Mouse (Mus musculus) kidney, embryonic 15.5 days (tissue): Measurements from ENCODE around the gene Nav3. TPM values are rescaled to one million over a fixed set of nuclear protein-coding genes. Genes with fewer than 3 reads are reported as not detected.

Experiments used
- ATAC-seq: fragments of 200-750 bp; cut with Nextera tagmentation; replicated peaks from 2 replicates; pipeline ENCODE4 v1.8.0; 2017; ENCODE audit warnings: moderate TSS enrichment; ENCODE audit not compliant: low FRiP score
- H3K27ac ChIP-seq: fragments of 300-500 bp; sonication (generic); 2 replicates; pipeline ENCODE4 v1.5.1; 2015; ENCODE audit warnings: mild to moderate bottlenecking, inconsistent platforms
- H3K27me3 ChIP-seq: fragments of 300-500 bp; sonication (generic); 2 replicates; pipeline ENCODE4 v1.6.1; 2015; ENCODE audit warnings: inconsistent platforms
- H3K36me3 ChIP-seq: fragments of 300-500 bp; sonication (generic); 2 replicates; pipeline ENCODE4 v1.6.1; 2015; ENCODE audit warnings: inconsistent platforms
- H3K4me1 ChIP-seq: fragments of 300-500 bp; sonication (generic); 2 replicates; pipeline ENCODE4 v1.6.1; 2015; ENCODE audit warnings: inconsistent platforms
- H3K4me2 ChIP-seq: fragments of 300-500 bp; sonication (generic); 2 replicates; pipeline ENCODE4 v1.6.1; 2015; ENCODE audit warnings: moderate library complexity, mild to moderate bottlenecking, inconsistent platforms
- H3K4me3 ChIP-seq: fragments of 300-500 bp; sonication (generic); replicated peaks from 2 replicates; pipeline ENCODE4 v1.5.1; 2015; ENCODE audit warnings: mild to moderate bottlenecking, inconsistent platforms
- H3K9ac ChIP-seq: fragments of 300-500 bp; sonication (generic); 2 replicates; pipeline ENCODE4 v1.6.1; 2015; ENCODE audit warnings: mild to moderate bottlenecking, inconsistent platforms
- H3K9me3 ChIP-seq: fragments of 300-500 bp; sonication (generic); replicated peaks from 2 replicates; pipeline ENCODE4 v1.6.1; 2016; ENCODE audit warnings: inconsistent platforms
- WGBS: fragments of 180-500 bp; shearing (Covaris S2); methylation state at CpG from one replicate; pipeline ENCODE4 v1.1.7; 2015; ENCODE audit warnings: mixed read lengths; 5-methylcytosine and 5-hydroxymethylcytosine counted together
- polyA plus RNA-seq: library from polyadenylated mRNA; unstranded; fragments of >200 nt; fragmentation: Nextera tagmentation; extraction: Ambion mirVana; gene quantifications from 2 replicates; pipeline ENCODE4 v1.2.1, GENCODE M21; 2015

The Nav3 gene
- polyA plus RNA-seq, 1 experiment from 2014 or later, result 4.6 TPM

- no peak overlapping the region for H3K4me2 ChIP-seq
- no peak overlapping the region for H3K4me3 ChIP-seq
- no peaks in the 10 kb centered on the region for H3K9me3 ChIP-seq
- ATAC-seq, result no peak
- H3K27ac ChIP-seq, result no peak overlapping the region
- no peak overlapping the region for H3K9ac ChIP-seq
- 32% methylated on average over 7 of the region's 7 CpGs for WGBS
- no peaks in the 10 kb centered on the region for H3K27me3 ChIP-seq
- H3K36me3 ChIP-seq, result no peaks in the 10 kb centered on the region
- no peaks in the 10 kb centered on the region for H3K4me1 ChIP-seq
These were observed 103.9 kb downstream of the Nav3 start for GRCm38 (mm10) chr10:110352148-110352547.

- peaks cover 4% of the 10 kb centered on the region; the same call in 1 of the 2 replicates for H3K4me1 ChIP-seq
- H3K36me3 ChIP-seq, result no peaks in the 10 kb centered on the region
- H3K27me3 ChIP-seq, result no peaks in the 10 kb centered on the region
- WGBS, result 64% methylated on average over 5 of the region's 5 CpGs
- no peak overlapping the region for H3K9ac ChIP-seq
- no peaks in the 10 kb centered on the region for H3K9me3 ChIP-seq
- ATAC-seq, result peak; percentile 54; the same call in 1 of the 2 replicates
- 0 out of 2 replicates have a peak overlapping the region, but pooled peaks have one; percentile 45 for H3K27ac ChIP-seq
- H3K4me2 ChIP-seq, result no peak overlapping the region
- no peak overlapping the region for H3K4me3 ChIP-seq
These were observed 126.0 kb downstream of the Nav3 start for GRCm38 (mm10) chr10:110330030-110330429.

GRCm38 (mm10) chr10:110329629-110330028 is 126.4 kb downstream of the Nav3 start:
- Histone ChIP-seq H3K36me3 (no peaks in the 10 kb centered on the region), H3K27me3 (no peaks in the 10 kb centered on the region), H3K9me3 (no peaks in the 10 kb centered on the region), H3K4me1 (peaks cover 4% of the 10 kb centered on the region; the same call in 1 of the 2 replicates), H3K4me2 (no peak overlapping the region), H3K27ac (peak overlapping the region; percentile 45; the same call in 1 of the 2 replicates), H3K4me3 (no peak overlapping the region), H3K9ac (no peak overlapping the region)
- peak; percentile 49 for ATAC-seq
- WGBS, result 26% methylated on average over 5 of the region's 5 CpGs

GRCm38 (mm10) chr10:110322082-110322632 is 133.8 kb downstream of the Nav3 start:
- ATAC-seq, result peak; percentile 65

GRCm38 (mm10) chr10:110317275-110317674 is 138.7 kb downstream of the Nav3 start:
- no peaks in the 10 kb centered on the region for H3K36me3 ChIP-seq
- no peaks in the 10 kb centered on the region for H3K9me3 ChIP-seq
- peak; percentile 66 for ATAC-seq
- H3K27ac ChIP-seq, result no peak overlapping the region
- H3K4me2 ChIP-seq, result no peak overlapping the region
- no peaks in the 10 kb centered on the region for H3K4me1 ChIP-seq
- H3K4me3 ChIP-seq, result no peak overlapping the region
- 37% methylated on average over 5 of the region's 5 CpGs for WGBS
- no peaks in the 10 kb centered on the region for H3K27me3 ChIP-seq
- H3K9ac ChIP-seq, result no peak overlapping the region

More at GRCm38 (mm10) chr10:110322082-110322632, 133.8 kb downstream of the Nav3 start:
- H3K9ac ChIP-seq, result no peak overlapping the region
- H3K4me2 ChIP-seq, result no peak overlapping the region
- H3K27me3 ChIP-seq, result no peaks in the 10 kb centered on the region
- 55% methylated on average over 6 of the region's 6 CpGs for WGBS
- H3K4me3 ChIP-seq, result no peak overlapping the region
- H3K36me3 ChIP-seq, result no peaks in the 10 kb centered on the region
- H3K9me3 ChIP-seq, result no peaks in the 10 kb centered on the region
- H3K4me1 ChIP-seq, result no peaks in the 10 kb centered on the region
- no peak overlapping the region; the same call in 1 of the 2 replicates for H3K27ac ChIP-seq

- Histone ChIP-seq H3K9ac (no peak overlapping the region), H3K9me3 (no peaks in the 10 kb centered on the region), H3K4me1 (no peaks in the 10 kb centered on the region), H3K4me2 (no peak overlapping the region), H3K36me3 (no peaks in the 10 kb centered on the region), H3K27me3 (no peaks in the 10 kb centered on the region), H3K27ac (no peak overlapping the region), H3K4me3 (no peak overlapping the region)
- no peak for ATAC-seq
- 65% methylated on average over 5 of the region's 5 CpGs for WGBS
These were observed 141.5 kb downstream of the Nav3 start for GRCm38 (mm10) chr10:110314525-110314924.

- Histone ChIP-seq H3K27me3 (no peaks in the 10 kb centered on the region), H3K4me2 (no peak overlapping the region), H3K9ac (no peak overlapping the region), H3K9me3 (no peaks in the 10 kb centered on the region), H3K27ac (no peak overlapping the region), H3K4me3 (no peak overlapping the region), H3K4me1 (no peaks in the 10 kb centered on the region), H3K36me3 (no peaks in the 10 kb centered on the region)
- WGBS, result 84% methylated on average over 7 of the region's 7 CpGs
- ATAC-seq, result no peak
These were observed 142.0 kb downstream of the Nav3 start for GRCm38 (mm10) chr10:110313959-110314358.

GRCm38 (mm10) chr10:110309511-110309910 is 146.5 kb downstream of the Nav3 start:
- no peaks in the 10 kb centered on the region for H3K36me3 ChIP-seq
- no peak overlapping the region for H3K4me3 ChIP-seq
- WGBS, result 88% methylated on average over 4 of the region's 4 CpGs
- no peak for ATAC-seq
- no peaks in the 10 kb centered on the region for H3K27me3 ChIP-seq
- H3K9me3 ChIP-seq, result no peaks in the 10 kb centered on the region
- H3K4me1 ChIP-seq, result no peaks in the 10 kb centered on the region
- no peak overlapping the region for H3K9ac ChIP-seq
- H3K4me2 ChIP-seq, result no peak overlapping the region
- H3K27ac ChIP-seq, result no peak overlapping the region

- WGBS, result 86% methylated on average over 5 of the region's 5 CpGs
- no peak overlapping the region for H3K4me3 ChIP-seq
- H3K4me2 ChIP-seq, result no peak overlapping the region
- H3K27ac ChIP-seq, result no peak overlapping the region
- ATAC-seq, result no peak
- no peaks in the 10 kb centered on the region for H3K4me1 ChIP-seq
- no peak overlapping the region for H3K9ac ChIP-seq
- no peaks in the 10 kb centered on the region for H3K36me3 ChIP-seq
- H3K9me3 ChIP-seq, result no peaks in the 10 kb centered on the region
- H3K27me3 ChIP-seq, result no peaks in the 10 kb centered on the region
These were observed 150.4 kb downstream of the Nav3 start for GRCm38 (mm10) chr10:110305609-110306008.

GRCm38 (mm10) chr10:110290016-110290623 is 165.9 kb downstream of the Nav3 start:
- Histone ChIP-seq H3K36me3 (no peaks in the 10 kb centered on the region), H3K27me3 (no peaks in the 10 kb centered on the region), H3K9me3 (no peaks in the 10 kb centered on the region), H3K4me1 (no peaks in the 10 kb centered on the region), H3K9ac (no peak overlapping the region), H3K27ac (no peak overlapping the region), H3K4me2 (no peak overlapping the region), H3K4me3 (no peak overlapping the region)
- WGBS, result 82% methylated on average over 10 of the region's 10 CpGs
- ATAC-seq, result no peak

- no peak for ATAC-seq
- no peak overlapping the region for H3K4me3 ChIP-seq
- 66% methylated on average over 3 of the region's 3 CpGs for WGBS
These were observed 172.1 kb downstream of the Nav3 start for GRCm38 (mm10) chr10:110283879-110284278.

GRCm38 (mm10) chr10:110272818-110273217 is 183.2 kb downstream of the Nav3 start:
- Histone ChIP-seq H3K4me2 (no peak overlapping the region), H3K4me3 (no peak overlapping the region), H3K36me3 (no peaks in the 10 kb centered on the region), H3K4me1 (no peaks in the 10 kb centered on the region), H3K9ac (no peak overlapping the region), H3K27me3 (no peaks in the 10 kb centered on the region), H3K9me3 (no peaks in the 10 kb centered on the region), H3K27ac (no peak overlapping the region)
- no peak for ATAC-seq
- WGBS, result 90% methylated on average over 2 of the region's 2 CpGs

More at GRCm38 (mm10) chr10:110283879-110284278, 172.1 kb downstream of the Nav3 start:
- no peaks in the 10 kb centered on the region for H3K36me3 ChIP-seq
- no peak overlapping the region for H3K9ac ChIP-seq
- H3K4me2 ChIP-seq, result no peak overlapping the region
- H3K27me3 ChIP-seq, result no peaks in the 10 kb centered on the region
- no peak overlapping the region for H3K27ac ChIP-seq
- no peaks in the 10 kb centered on the region for H3K4me1 ChIP-seq
- no peaks in the 10 kb centered on the region for H3K9me3 ChIP-seq
